Mouse (Mus musculus): ENCODE results near the gene Mip.
"Not testable (repeated sequence)": the region's sequence is repeated elsewhere in the genome, so short reads cannot be mapped to it uniquely, and the experiment has no call there.

The Mip gene

GRCm38 (mm10) chr10:128211390-128212108, 14.1 kb upstream of the Mip start, which contains the start of gene Spryd4:
TSS of gene Spryd4 (minus strand) at chr10:128211807.
- ATAC-seq (ENCODE audit: low TSS enrichment), result peak; percentile 90

- no peak for ATAC-seq (ENCODE audit: low TSS enrichment)
Measured at GRCm38 (mm10) chr10:128212148-128212547, 13.5 kb upstream of the Mip start.

DNA sequence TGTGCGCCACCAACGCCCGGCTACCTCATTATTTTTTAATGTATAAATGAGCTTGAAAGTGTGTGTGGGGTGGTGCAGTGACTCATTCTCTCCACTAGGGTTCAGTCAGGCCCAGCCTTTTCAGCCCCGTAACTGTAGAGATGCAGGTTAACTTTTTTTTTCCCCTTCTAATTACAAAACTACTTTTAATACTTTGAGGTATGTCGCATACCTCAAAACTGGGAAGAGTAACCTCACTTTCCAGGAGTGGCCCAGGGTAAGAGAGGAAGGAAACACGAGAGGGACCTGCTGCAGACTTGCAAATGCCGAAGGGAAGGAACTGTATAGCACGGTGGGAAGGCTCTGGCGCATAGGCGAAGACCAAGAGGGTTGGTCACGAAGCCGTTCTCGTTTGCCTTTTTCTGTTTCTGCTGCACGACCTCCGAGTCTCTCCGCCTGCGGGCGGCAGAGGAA, 12.7 kb upstream of the Mip start:
- ATAC-seq (ENCODE audit: low TSS enrichment), result peak; percentile 50

DNA sequence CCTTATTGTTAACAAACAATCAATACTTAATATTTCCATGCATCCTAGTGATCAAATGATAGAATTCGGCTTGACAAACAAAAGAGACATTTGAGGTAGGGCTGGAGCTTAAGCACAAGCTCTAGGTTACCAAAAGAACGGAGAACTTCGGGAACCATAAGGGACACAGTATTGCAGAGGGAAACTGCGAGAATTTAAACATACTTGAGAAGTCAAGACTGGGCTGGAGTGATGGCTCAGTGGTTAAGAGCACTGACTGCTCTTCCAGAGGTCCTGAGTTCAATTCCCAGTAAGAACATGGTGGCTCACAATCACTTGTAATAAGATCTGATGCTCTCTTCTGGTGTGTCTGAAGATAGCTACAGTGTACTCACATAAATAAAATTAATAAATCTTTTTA, 11.5 kb upstream of the Mip start:
- ATAC-seq (ENCODE audit: low TSS enrichment), result not testable (repeated sequence)

- no peak for ATAC-seq (ENCODE audit: low TSS enrichment)
Measured at GRCm38 (mm10) chr10:128214981-128215380, 10.7 kb upstream of the Mip start.

DNA sequence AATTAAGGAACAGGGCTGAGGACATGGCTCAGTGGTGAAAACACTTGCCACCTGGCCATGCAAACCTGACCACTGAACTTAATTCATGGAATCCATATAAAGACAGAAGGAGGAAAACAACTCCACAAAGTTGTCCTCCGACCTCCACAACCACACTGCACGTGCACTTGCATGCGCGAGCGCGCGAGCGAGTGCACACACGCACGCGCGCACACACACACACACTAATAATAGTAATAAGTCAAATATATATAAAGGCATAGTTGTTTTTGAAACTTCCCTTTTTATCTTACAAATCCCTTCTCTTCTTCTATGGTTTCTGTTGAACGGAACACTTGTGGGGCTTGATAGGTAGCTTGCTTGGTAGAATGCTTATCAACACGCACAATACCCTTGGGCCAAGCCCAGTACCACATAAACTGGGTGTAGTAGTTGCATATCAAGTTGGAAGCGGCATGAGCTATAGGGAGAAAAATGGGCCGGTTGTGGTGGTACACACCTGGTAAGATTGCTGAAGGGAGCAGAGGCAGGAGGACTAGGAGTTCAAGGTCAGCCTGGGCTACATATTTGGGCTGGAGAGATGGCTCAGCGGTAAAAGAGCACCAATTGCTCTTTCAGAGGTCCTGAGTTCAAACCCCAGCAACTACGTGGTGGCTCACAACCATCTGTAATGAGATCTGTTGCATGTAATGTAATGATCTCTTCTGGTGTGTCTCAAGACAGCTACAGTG, 7.1 kb upstream of the Mip start:
- ATAC-seq (ENCODE audit: low TSS enrichment), result no peak

- ATAC-seq (ENCODE audit: low TSS enrichment), result no peak
Measured at GRCm38 (mm10) chr10:128221533-128222286, 3.9 kb upstream of the Mip start.

DNA sequence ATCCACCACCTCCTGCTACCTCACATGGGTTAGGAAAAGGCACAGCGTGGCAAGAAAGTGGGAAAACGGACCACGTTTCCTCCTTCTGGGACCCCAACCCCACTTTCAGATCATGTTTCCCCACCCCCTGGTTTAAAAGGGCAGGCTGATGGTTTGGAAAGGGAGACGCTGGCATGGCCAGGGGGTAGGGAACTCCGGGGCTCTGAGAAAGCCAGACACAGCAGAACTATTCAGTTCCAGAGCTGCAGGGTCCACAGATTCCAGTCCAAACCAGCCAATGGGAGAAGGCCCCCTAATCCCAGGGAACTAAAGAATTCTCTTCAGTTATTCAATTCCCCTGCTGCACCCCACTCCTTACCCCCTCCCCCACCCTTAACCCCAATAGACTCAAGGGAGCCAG, 574 bp upstream of the Mip start:
- ATAC-seq (ENCODE audit: low TSS enrichment), result no peak

DNA sequence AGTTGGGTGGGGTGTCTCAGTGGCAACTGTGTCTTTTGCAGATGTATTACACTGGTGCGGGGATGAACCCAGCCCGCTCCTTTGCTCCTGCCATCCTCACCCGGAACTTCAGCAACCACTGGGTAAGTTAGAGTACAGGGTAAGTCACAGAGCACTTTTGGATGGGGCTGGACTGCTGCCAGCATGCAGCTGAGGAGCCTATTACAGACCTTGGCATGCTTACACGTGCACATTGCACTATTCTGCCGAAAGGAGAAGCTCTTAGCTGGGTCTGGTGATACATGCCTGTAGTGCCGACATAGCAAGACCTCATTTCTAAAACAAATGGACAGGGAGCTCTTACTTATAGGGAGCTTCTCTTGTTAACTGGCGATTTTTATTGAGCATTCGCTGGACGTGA, 2.0 kb downstream of the Mip start:
- ATAC-seq (ENCODE audit: low TSS enrichment), result no peak

DNA sequence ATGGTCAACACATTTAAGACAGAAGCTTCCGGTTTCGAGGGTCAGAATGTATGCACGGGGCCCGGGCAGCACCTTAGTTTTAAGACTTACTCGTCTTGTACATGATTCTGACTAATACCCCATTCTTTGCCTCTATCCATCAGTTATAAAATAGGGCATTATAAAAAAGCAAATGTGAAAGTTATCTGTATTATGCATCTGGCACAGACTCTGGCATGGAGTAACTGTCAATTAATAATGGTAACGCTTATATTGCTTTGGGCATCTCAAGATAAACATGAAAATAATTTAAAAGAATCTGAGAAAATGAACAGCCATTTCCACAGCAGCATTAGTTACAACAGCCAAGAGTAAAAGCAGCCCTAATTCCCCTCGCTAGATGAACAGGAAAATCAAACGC, 2.4 kb downstream of the Mip start:
- no peak for ATAC-seq (ENCODE audit: low TSS enrichment)

DNA sequence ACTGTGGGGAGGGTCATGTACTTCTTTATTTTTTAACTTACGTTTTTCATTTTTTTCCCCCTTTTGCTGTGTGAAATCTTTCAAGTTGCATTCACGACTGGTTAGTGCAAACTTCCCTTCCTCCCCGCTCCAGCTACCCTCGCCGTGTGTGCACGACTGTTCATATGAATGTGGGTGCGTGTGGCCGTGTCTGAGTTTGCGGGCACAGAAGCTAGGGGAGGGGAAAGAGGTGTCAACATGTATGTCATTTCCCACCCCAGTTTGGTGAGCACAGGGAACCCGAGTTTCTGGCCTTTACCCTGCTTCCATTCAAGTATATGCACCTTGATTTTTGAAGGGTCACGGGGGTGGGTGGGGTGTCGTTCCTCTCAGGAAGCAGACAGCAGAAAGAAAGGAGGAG, 4.9 kb downstream of the Mip start:
- ATAC-seq (ENCODE audit: low TSS enrichment), result no peak

- no peak for ATAC-seq (ENCODE audit: low TSS enrichment)
Measured at GRCm38 (mm10) chr10:128231146-128231545, 5.5 kb downstream of the Mip start.

DNA sequence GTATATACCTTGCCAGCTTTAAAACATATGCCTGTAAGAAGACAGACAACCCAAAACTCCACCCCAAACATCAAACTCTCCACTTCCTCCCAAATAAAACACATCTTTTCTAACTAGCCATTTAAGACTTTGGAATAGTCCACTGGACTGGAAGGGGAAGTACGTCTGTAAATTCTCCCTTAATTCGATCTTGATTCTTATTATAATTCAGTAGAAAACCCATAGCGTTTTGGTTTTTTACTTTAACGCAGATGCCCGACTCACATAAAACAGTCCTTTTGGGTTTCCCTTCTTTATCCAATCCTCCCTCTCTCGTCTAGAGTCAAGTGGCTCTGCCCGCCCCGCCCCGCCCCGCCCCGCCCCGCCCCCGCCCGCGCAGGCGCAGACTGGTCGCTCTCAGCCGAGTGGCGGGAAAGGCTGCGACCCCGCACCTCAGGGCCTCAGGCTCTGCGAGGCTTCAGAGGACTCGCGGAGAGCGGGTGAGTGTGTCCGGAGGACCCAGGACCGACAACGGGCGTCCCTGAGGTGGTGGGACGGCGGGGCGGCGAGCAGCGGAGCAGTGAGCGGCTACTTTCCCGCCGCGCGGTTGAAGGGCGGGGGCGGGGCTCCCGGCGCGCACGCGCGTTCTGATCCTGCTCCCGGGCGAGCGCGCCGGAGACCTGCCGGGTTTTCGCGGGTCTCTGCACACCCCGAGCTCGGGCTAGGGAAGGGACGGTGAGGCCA, 6.2 kb downstream of the Mip start, which contains the start of gene Timeless:
Timeless (plus strand) TSS at position 369 of the 723 bp plus-strand sequence.
- ATAC-seq (ENCODE audit: low TSS enrichment), result peak; percentile 69

DNA sequence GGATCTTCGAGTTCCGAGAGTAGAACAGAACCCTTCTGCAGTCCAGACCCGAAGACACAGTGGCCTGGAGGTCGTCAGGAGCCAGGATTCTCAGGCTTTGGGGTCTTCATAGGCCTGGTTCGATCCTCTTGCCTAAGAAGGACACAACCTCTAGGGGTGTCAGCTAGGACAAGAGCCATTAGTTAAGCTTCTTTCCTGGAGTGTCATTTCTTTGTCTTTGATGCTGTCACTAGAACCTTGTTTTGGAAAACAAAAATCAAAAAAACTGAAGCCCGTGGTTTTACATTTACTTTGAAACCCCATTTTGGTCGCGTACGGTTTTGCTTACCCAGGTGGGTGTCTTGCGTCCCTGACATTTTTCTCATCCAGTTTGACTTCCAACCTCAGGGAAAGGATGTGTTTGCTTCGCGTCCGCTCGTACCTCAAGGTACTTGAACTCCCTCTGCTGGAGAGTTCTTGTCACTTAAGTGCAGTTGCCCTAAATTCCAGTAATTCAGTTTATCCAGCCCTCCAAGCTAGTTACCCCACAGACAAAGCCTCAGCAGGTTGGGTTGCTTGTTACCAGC, 6.9 kb downstream of the Mip start:
- ATAC-seq (ENCODE audit: low TSS enrichment), result peak; percentile 69

GRCm38 (mm10) chr10:128236321-128236720, 10.7 kb downstream of the Mip start:
- no peak for ATAC-seq (ENCODE audit: low TSS enrichment)

DNA sequence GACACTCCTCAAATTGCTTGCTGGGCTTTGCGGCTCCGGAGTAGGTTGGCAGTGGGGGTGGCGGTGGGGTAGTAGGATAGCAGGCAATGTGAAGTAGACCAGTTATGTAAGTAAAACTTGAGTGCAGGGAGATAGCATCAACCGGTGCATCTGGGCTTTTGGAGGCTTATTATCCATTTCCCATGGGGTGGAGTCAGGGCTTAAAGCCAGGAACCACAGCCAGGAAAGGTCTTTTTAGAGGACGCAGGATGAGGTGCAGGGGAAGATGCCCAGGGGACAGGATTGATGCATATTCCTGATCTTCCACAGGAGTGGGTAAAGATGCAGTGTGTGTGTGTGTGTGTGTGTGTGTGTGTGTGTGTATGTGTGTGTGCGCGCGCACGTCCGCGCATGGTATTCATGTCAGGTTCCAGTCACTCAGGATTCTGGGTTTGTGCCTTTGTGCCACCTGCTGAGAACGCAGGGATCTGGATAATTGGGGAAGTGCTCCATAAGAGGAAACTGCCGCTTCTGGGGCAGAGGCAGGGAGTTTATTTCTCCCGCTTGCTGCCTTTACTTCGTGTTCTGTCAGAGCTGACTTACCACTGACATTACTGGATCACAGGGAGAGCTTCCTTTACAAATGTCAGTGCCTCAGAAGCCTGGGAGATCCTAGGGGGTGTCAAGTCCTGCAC, 12.3 kb downstream of the Mip start:
- peak; percentile 84 for ATAC-seq (ENCODE audit: low TSS enrichment)

- no peak for ATAC-seq (ENCODE audit: low TSS enrichment)
Measured at GRCm38 (mm10) chr10:128239140-128239539, 13.5 kb downstream of the Mip start.

- ATAC-seq (ENCODE audit: low TSS enrichment), result no peak
Measured at GRCm38 (mm10) chr10:128240131-128240530, 14.5 kb downstream of the Mip start.

DNA sequence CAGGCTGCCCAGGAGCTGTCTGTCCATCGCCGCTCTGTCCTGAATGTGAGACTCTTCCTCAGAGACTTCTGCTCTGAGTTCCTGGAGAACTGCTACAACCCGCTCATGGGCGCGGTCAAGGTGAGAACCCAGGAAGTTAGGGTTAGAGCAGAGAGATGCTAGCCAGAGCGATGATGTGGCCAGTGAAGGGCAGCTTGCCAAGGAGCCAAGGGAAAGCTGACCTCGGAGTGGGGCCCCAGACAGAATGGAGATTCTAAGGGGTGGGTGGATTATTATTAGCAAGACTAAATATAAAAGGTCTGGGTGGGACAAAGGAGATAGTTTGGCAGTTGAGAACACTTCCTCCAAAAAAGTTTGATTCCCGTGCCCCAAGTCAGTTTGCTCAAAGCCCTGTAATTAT, 17.6 kb downstream of the Mip start:
- no peak for ATAC-seq (ENCODE audit: low TSS enrichment)

- ATAC-seq (ENCODE audit: low TSS enrichment), result no peak
Measured at GRCm38 (mm10) chr10:128244121-128244520, 18.5 kb downstream of the Mip start.
